Mouse (Mus musculus) CH12.LX (cell line): ENCODE measurements around the gene Slc16a13.

Experiments
- CTCF ChIP-seq, 2 experiments: IDR thresholded peaks in 1 of 2; conservative IDR thresholded peaks in 1 of 2; 2 replicates each; pipeline ENCODE4 v1.5.1; 2011 to 2012; ENCODE audit warnings: low read depth in 2 of 2, low read length in 2 of 2, improper control_type of control experiment in 1 of 2, inconsistent platforms in 1 of 2, mild to moderate bottlenecking in 1 of 2, moderate library complexity in 1 of 2
- E2F4 ChIP-seq: IDR thresholded peaks from 2 replicates; pipeline ENCODE4 v1.6.1; 2011; ENCODE audit warnings: low read depth, low read length, improper control_type of control experiment; ENCODE audit not compliant: insufficient replicate concordance
- GABPA ChIP-seq: IDR thresholded peaks from 2 replicates; pipeline ENCODE4 v1.6.1; 2012; ENCODE audit warnings: low read depth, low read length, improper control_type of control experiment, inconsistent platforms; ENCODE audit not compliant: insufficient replicate concordance
- IRF4 ChIP-seq: IDR thresholded peaks from 2 replicates; pipeline ENCODE4 v1.6.1; 2014; ENCODE audit warnings: low read depth, mild to moderate bottlenecking, inconsistent platforms, low read length, improper control_type of control experiment
- MEF2A ChIP-seq: IDR thresholded peaks from 2 replicates; pipeline ENCODE4 v1.6.1; 2014; ENCODE audit warnings: low read depth, mild to moderate bottlenecking, inconsistent platforms, low read length, improper control_type of control experiment, borderline replicate concordance
- NELFE ChIP-seq: IDR thresholded peaks from 2 replicates; pipeline ENCODE4 v1.6.1; 2011; ENCODE audit warnings: low read depth, low read length, improper control_type of control experiment
- POLR2A ChIP-seq: IDR thresholded peaks from 2 replicates; pipeline ENCODE4 v1.6.1; 2011; ENCODE audit warnings: low read depth, mild to moderate bottlenecking, improper control_type of control experiment, low read length
- POLR2AphosphoS2 ChIP-seq: IDR thresholded peaks from 2 replicates; pipeline ENCODE4 v1.6.1; 2011; ENCODE audit warnings: low read depth, low read length, improper control_type of control experiment
- SIN3A ChIP-seq: IDR thresholded peaks from 2 replicates; pipeline ENCODE4 v1.6.1; 2012; ENCODE audit warnings: low read length, improper control_type of control experiment, inconsistent platforms
- TCF12 ChIP-seq: IDR thresholded peaks from 2 replicates; pipeline ENCODE4 v1.6.1; 2014; ENCODE audit warnings: low read depth, mild to moderate bottlenecking, inconsistent platforms, low read length, improper control_type of control experiment
- UBTF ChIP-seq: IDR thresholded peaks from 2 replicates; pipeline ENCODE4 v1.6.1; 2012; ENCODE audit warnings: low read depth, mild to moderate bottlenecking, inconsistent platforms, low read length, improper control_type of control experiment, moderate library complexity
- ZC3H11A ChIP-seq: IDR thresholded peaks from 2 replicates; pipeline ENCODE4 v1.6.1; 2012; ENCODE audit warnings: low read depth, mild to moderate bottlenecking, inconsistent platforms, low read length, improper control_type of control experiment

DNA sequence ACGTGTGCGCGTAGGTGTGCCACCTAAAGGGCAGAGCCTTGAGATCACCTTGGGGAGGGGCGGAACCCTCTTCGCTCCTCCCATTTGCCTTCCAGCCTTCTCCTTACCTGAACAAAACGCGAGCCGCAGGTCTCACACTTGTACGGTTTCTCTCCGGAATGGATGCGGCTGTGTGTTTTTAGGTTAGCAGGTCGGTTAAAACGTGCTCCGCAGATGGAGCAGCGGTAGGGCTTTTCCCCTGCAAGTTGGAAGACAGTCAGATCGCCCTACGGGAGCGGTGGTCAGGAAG is 5.7 kb upstream of the Slc16a13 start:
- TF ChIP-seq GABPA (no peak), IRF4 (no peak), E2F4 (no peak), CTCF (conservative IDR thresholded peaks at IDR 0.05 in 1 of 2, IDR thresholded peaks at IDR 0.05 in 1 of 2; ENCODE audit: low read depth in 2 of 2, low read length in 2 of 2) (no peak), TCF12 (no peak), POLR2AphosphoS2 (no peak), POLR2A (no peak), UBTF (no peak), MEF2A (no peak), SIN3A (no peak), ZC3H11A (no peak), NELFE (no peak)
